Mouse (Mus musculus) spleen, adult 2 months (tissue): ENCODE results near the gene Gm8127.
"Not testable (repeated sequence)": the region's sequence is repeated elsewhere in the genome, so short reads cannot be mapped to it uniquely, and the experiment has no call there.

Experiments used
- CTCF ChIP-seq: fragments of 200-500 bp; IDR thresholded peaks from 2 replicates; pipeline ENCODE4 v1.5.1; 2011; ENCODE audit warnings: mild to moderate bottlenecking, inconsistent platforms; ENCODE audit not compliant: insufficient read depth, insufficient read length, insufficient replicate concordance; ENCODE audit errors: extremely low read depth
- POLR2A ChIP-seq: fragments of 200-500 bp; IDR thresholded peaks from 2 replicates; pipeline ENCODE4 v1.6.1; 2011; ENCODE audit warnings: low read depth, low read length, inconsistent platforms

- not testable (repeated sequence) for TF ChIP-seq CTCF, POLR2A
Measured at GRCm38 (mm10) chr14:43275752-43276151, 17.9 kb downstream of the Gm8127 start.
